Mouse (Mus musculus) midbrain, embryonic 15.5 days (tissue): Measurements from ENCODE around the gene Imp4. TPM values are rescaled to one million over a fixed set of nuclear protein-coding genes. Genes with fewer than 3 reads are reported as not detected.
A peak's percentile ranks its signal among the peaks of the same experiment; 100 is the strongest.

Experiments
- ATAC-seq: fragments of 200-750 bp; cut with Nextera tagmentation; replicated peaks from 2 replicates; pipeline ENCODE4 v1.8.0; 2017; ENCODE audit warnings: moderate TSS enrichment
- H3K27ac ChIP-seq: fragments of 300-500 bp; sonication (generic); 2 replicates; pipeline ENCODE4 v1.5.1; 2015; ENCODE audit warnings: mild to moderate bottlenecking, inconsistent platforms
- H3K27me3 ChIP-seq: fragments of 300-500 bp; sonication (generic); replicated peaks from 2 replicates; pipeline ENCODE4 v1.6.1; 2015; ENCODE audit warnings: inconsistent platforms
- H3K36me3 ChIP-seq: fragments of 300-500 bp; sonication (generic); replicated peaks from 2 replicates; pipeline ENCODE4 v1.6.1; 2015; ENCODE audit warnings: inconsistent platforms
- H3K4me1 ChIP-seq: fragments of 300-500 bp; sonication (generic); 2 replicates; pipeline ENCODE4 v1.6.1; 2015; ENCODE audit warnings: inconsistent platforms
- H3K4me2 ChIP-seq: fragments of 300-500 bp; sonication (generic); 2 replicates; pipeline ENCODE4 v1.6.1; 2015; ENCODE audit warnings: inconsistent platforms, mild to moderate bottlenecking, moderate library complexity
- H3K4me3 ChIP-seq: fragments of 300-500 bp; sonication (generic); 2 replicates; pipeline ENCODE4 v1.5.1; 2015; ENCODE audit warnings: mild to moderate bottlenecking, inconsistent platforms
- H3K9ac ChIP-seq: fragments of 300-500 bp; sonication (generic); 2 replicates; pipeline ENCODE4 v1.6.1; 2015; ENCODE audit warnings: mild to moderate bottlenecking, inconsistent platforms
- H3K9me3 ChIP-seq: fragments of 300-500 bp; sonication (generic); 2 replicates; pipeline ENCODE4 v1.6.1; 2016; ENCODE audit warnings: inconsistent platforms
- WGBS: fragments of 180-500 bp; shearing (Covaris S2); methylation state at CpG from one replicate; pipeline ENCODE4 v1.1.7; 2015; ENCODE audit warnings: mixed read lengths; 5-methylcytosine and 5-hydroxymethylcytosine counted together
- polyA plus RNA-seq: library from polyadenylated mRNA; unstranded; fragments of >200 nt; fragmentation: Nextera tagmentation; extraction: Ambion mirVana; gene quantifications from 2 replicates; pipeline ENCODE4 v1.2.1, GENCODE M21; 2015

The Imp4 gene
- polyA plus RNA-seq = 54.3 and 54.7 TPM in 2 replicates

GRCm38 (mm10) chr1:34439215-34439960 lies at the start of gene Imp4, which contains the start of gene Ccdc115:
Imp4 (plus strand) TSS chr1:34439851.
Ccdc115 (minus strand) TSS chr1:34439672.
- peak within 1 kb of the TSS; percentile 57 for H3K9ac ChIP-seq
- H3K27ac ChIP-seq = peak within 1 kb of the TSS; percentile 76
- H3K4me2 ChIP-seq = peak within 1 kb of the TSS; percentile 78
- H3K4me3 ChIP-seq = peak within 1 kb of the TSS; percentile 76
- H3K36me3 ChIP-seq = peaks cover 19% of the 10 kb centered on the region
- no peaks in the 10 kb centered on the region for H3K27me3 ChIP-seq
- WGBS = under 1% methylated on average over 48 of the region's 48 CpGs
- no peaks in the 10 kb centered on the region for H3K9me3 ChIP-seq
- peak; percentile 96 for ATAC-seq
- H3K4me1 ChIP-seq = peaks cover 29% of the 10 kb centered on the region

DNA sequence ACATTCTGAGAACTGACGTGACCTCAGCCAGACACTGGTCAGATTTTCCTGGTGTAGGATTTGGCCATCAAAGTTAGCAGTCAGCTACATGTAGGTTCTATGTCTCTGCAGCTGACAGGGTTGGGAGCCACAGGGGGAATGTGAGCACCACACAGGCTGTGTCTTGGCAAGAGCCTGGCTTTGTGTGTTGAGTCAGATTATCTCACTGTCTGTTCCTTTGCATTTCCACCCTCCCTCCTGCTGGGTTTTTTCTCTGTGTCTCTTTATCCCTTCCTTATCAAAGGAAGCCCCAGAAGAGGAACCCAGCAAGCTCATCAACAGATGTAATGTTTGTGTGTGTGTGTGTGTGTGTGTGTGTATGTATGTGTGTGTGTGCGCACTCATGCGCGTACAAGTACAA lies 43.3 kb upstream of the Imp4 start:
- Histone ChIP-seq H3K27me3 (no peaks in the 10 kb centered on the region), H3K4me3 (no peak overlapping the region), H3K9ac (no peak overlapping the region), H3K27ac (no peak overlapping the region), H3K4me1 (no peaks in the 10 kb centered on the region), H3K36me3 (no peaks in the 10 kb centered on the region), H3K4me2 (no peak overlapping the region), H3K9me3 (no peaks in the 10 kb centered on the region)
- 52% methylated on average over 4 of the region's 4 CpGs for WGBS
- ATAC-seq = 0 out of 2 replicates have a peak, but pooled peaks have one; percentile 39

GRCm38 (mm10) chr1:34399182-34399953 lies 40.3 kb upstream of the Imp4 start:
- no peaks in the 10 kb centered on the region for H3K36me3 ChIP-seq
- no peak for ATAC-seq
- no peak overlapping the region for H3K9ac ChIP-seq
- H3K4me1 ChIP-seq = no peaks in the 10 kb centered on the region
- no peak overlapping the region for H3K4me3 ChIP-seq
- H3K27ac ChIP-seq = no peak overlapping the region
- H3K27me3 ChIP-seq = no peaks in the 10 kb centered on the region
- no peaks in the 10 kb centered on the region for H3K9me3 ChIP-seq
- WGBS = 36% methylated on average over 11 of the region's 11 CpGs
- H3K4me2 ChIP-seq = no peak overlapping the region; the same call in 1 of the 2 replicates

DNA sequence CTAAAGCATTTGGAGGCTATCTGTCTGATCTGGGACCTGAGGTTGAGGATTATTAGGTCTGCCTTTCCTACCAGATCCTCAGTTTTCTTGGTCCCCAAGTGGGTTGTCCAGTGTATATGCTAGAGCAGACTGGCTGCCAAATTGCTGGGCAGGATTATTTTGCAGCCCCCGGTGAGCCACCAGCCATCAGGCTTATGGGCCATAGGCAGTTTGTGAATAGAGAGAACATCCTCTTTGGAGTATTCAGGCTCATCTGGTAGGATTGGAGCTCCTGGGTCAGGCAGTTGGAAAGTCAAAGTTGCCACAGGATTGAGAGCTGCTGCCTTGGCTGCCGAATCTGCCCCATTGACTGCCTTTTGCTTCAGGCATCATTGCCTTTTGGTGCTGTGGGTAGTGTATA lies 11.2 kb upstream of the Imp4 start:
- peaks cover 11% of the 10 kb centered on the region for H3K4me1 ChIP-seq
- WGBS = 96% methylated on average over 2 of the region's 2 CpGs
- H3K4me3 ChIP-seq = no peak overlapping the region
- ATAC-seq = no peak
- H3K4me2 ChIP-seq = no peak overlapping the region
- H3K9me3 ChIP-seq = no peaks in the 10 kb centered on the region; the same call in 1 of the 2 replicates
- H3K27ac ChIP-seq = no peak overlapping the region
- H3K36me3 ChIP-seq = no peaks in the 10 kb centered on the region
- H3K27me3 ChIP-seq = no peaks in the 10 kb centered on the region
- no peak overlapping the region for H3K9ac ChIP-seq

DNA sequence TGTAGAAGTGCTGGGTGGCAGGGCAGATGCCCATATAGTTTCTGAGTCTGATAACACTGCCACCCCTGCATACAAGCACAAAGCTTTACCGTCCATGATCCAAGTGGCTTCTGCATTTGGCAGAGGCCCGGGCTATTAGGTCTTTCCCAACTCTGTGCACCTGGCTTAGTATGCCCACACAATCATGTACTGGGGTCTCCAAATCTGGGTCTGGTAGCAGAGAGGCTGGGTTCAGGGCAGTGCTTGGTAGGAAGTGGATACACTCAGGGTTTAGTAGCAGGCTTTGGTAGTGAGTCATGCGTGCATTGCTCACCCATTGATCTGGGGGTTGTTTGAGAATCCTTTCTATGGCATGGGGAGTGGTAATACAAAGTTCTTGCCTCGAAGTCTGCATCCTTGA lies 10.4 kb upstream of the Imp4 start:
- Histone ChIP-seq H3K9ac (no peak overlapping the region), H3K27me3 (no peaks in the 10 kb centered on the region), H3K4me1 (peaks cover 16% of the 10 kb centered on the region), H3K27ac (no peak overlapping the region), H3K36me3 (no peaks in the 10 kb centered on the region), H3K4me2 (no peak overlapping the region), H3K4me3 (no peak overlapping the region), H3K9me3 (no peaks in the 10 kb centered on the region; the same call in 1 of the 2 replicates)
- no peak for ATAC-seq
- WGBS = 98% methylated on average over 4 of the region's 4 CpGs

DNA sequence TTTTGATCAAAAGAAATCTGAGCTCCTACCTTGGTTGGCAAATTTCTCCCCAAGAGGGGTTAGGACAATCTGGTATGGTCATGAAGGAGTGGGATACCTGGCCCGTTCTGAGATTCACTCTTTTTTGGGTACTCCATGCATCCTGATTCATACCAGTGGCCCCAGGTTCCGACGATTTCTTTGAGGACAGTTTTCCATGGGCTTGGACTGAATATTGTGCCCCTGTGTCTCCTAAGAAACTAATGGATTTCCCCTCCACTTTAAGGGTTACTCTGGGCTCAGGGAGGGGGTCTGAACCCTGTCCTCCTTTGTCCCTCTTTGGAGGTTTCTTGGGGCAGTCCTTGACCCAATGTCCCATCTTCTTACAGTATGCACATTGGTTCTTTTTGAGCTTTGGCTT lies 8.7 kb upstream of the Imp4 start:
- Histone ChIP-seq H3K4me3 (no peak overlapping the region), H3K36me3 (no peaks in the 10 kb centered on the region), H3K9ac (no peak overlapping the region), H3K9me3 (no peaks in the 10 kb centered on the region; the same call in 1 of the 2 replicates), H3K4me2 (no peak overlapping the region), H3K4me1 (peaks cover 22% of the 10 kb centered on the region), H3K27me3 (no peaks in the 10 kb centered on the region), H3K27ac (no peak overlapping the region)
- 97% methylated on average over 3 of the region's 3 CpGs for WGBS
- no peak for ATAC-seq

GRCm38 (mm10) chr1:34431431-34431830 lies 8.2 kb upstream of the Imp4 start:
- WGBS = 99% methylated on average over 9 of the region's 9 CpGs
- H3K36me3 ChIP-seq = no peaks in the 10 kb centered on the region
- peaks cover 22% of the 10 kb centered on the region for H3K4me1 ChIP-seq
- no peaks in the 10 kb centered on the region; the same call in 1 of the 2 replicates for H3K9me3 ChIP-seq
- ATAC-seq = no peak
- H3K4me2 ChIP-seq = no peak overlapping the region
- H3K27ac ChIP-seq = no peak overlapping the region
- H3K4me3 ChIP-seq = no peak overlapping the region
- no peak overlapping the region for H3K9ac ChIP-seq
- H3K27me3 ChIP-seq = no peaks in the 10 kb centered on the region

DNA sequence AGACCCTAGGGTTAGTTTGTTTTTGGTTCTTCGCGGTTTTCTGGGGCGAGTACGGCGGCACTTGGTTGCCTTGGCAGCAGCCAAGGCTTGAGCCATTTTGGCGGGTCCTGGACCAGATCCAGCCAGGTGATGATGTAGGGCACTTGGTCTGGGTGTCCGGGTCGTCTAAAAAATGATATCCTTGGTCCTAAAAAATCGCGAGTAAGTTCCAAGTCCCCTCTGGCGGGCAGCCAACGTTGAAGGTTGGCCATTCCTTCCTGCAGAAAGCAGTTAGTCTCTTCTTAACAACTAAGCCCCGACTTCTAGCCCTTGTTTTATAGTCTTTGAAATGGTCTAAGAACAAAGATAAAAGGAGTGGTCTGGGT lies 7.3 kb upstream of the Imp4 start:
- H3K4me3 ChIP-seq = peak overlapping the region; percentile 49
- peak overlapping the region; percentile 68 for H3K27ac ChIP-seq
- no peaks in the 10 kb centered on the region; the same call in 1 of the 2 replicates for H3K36me3 ChIP-seq
- no peaks in the 10 kb centered on the region; the same call in 1 of the 2 replicates for H3K9me3 ChIP-seq
- no peaks in the 10 kb centered on the region for H3K27me3 ChIP-seq
- peak overlapping the region; percentile 70 for H3K4me2 ChIP-seq
- WGBS = 28% methylated on average over 13 of the region's 13 CpGs
- peaks cover 22% of the 10 kb centered on the region for H3K4me1 ChIP-seq
- H3K9ac ChIP-seq = peak overlapping the region; percentile 57; the same call in 1 of the 2 replicates
- ATAC-seq = no peak

GRCm38 (mm10) chr1:34432776-34433481 lies 6.7 kb upstream of the Imp4 start:
- Histone ChIP-seq H3K36me3 (no peaks in the 10 kb centered on the region; the same call in 1 of the 2 replicates), H3K4me3 (peak overlapping the region; percentile 49), H3K27me3 (no peaks in the 10 kb centered on the region), H3K9me3 (no peaks in the 10 kb centered on the region; the same call in 1 of the 2 replicates), H3K27ac (peak overlapping the region; percentile 68), H3K4me1 (peaks cover 22% of the 10 kb centered on the region), H3K4me2 (peak overlapping the region; percentile 70), H3K9ac (peak overlapping the region; percentile 57)
- peak; percentile 7; the same call in 1 of the 2 replicates for ATAC-seq
- WGBS = 7% methylated on average over 35 of the region's 35 CpGs

GRCm38 (mm10) chr1:34433891-34434521 lies 5.6 kb upstream of the Imp4 start:
- WGBS = 6% methylated on average over 19 of the region's 19 CpGs
- Histone ChIP-seq H3K27ac (peak overlapping the region; percentile 91; the same call in 1 of the 2 replicates), H3K9ac (peak overlapping the region; percentile 35; the same call in 1 of the 2 replicates), H3K4me3 (peak overlapping the region; percentile 77), H3K36me3 (no peaks in the 10 kb centered on the region; the same call in 1 of the 2 replicates), H3K27me3 (no peaks in the 10 kb centered on the region), H3K9me3 (no peaks in the 10 kb centered on the region; the same call in 1 of the 2 replicates), H3K4me1 (peaks cover 27% of the 10 kb centered on the region), H3K4me2 (peak overlapping the region; percentile 70)
- ATAC-seq = peak; percentile 7; the same call in 1 of the 2 replicates

- no peaks in the 10 kb centered on the region; the same call in 1 of the 2 replicates for H3K36me3 ChIP-seq
- ATAC-seq = peak; percentile 18
- under 1% methylated on average over 30 of the region's 30 CpGs for WGBS
Measured at GRCm38 (mm10) chr1:34434660-34435160, 4.9 kb upstream of the Imp4 start.

More at GRCm38 (mm10) chr1:34434660-34435160, 4.9 kb upstream of the Imp4 start:
- Histone ChIP-seq H3K9ac (peak overlapping the region; percentile 62), H3K9me3 (no peaks in the 10 kb centered on the region; the same call in 1 of the 2 replicates), H3K27ac (peak overlapping the region; percentile 91), H3K4me1 (peaks cover 27% of the 10 kb centered on the region), H3K4me2 (peak overlapping the region; percentile 70), H3K27me3 (no peaks in the 10 kb centered on the region), H3K4me3 (peak overlapping the region; percentile 77)
